Mouse (Mus musculus) A20 (cell line): ENCODE results near the gene Sema6b.
A peak's percentile ranks its signal among the peaks of the same experiment; 100 is the strongest.

Source experiments
- DNase-seq: peaks from one replicate; pipeline ENCODE4 v3.0.0-alpha.2; 2011; ENCODE audit warnings: low read depth, low spot score

Sema6b gene

GRCm38 (mm10) chr17:56146131-56146530 is 6.0 kb upstream of the Sema6b start:
- DNase-seq: no peak

GRCm38 (mm10) chr17:56144546-56144945 is 4.4 kb upstream of the Sema6b start:
- no peak for DNase-seq

GRCm38 (mm10) chr17:56141702-56142605 is 1.8 kb upstream of the Sema6b start:
- peak; percentile 48 for DNase-seq

GRCm38 (mm10) chr17:56139355-56139754 is 788 bp downstream of the Sema6b start:
- no peak for DNase-seq

GRCm38 (mm10) chr17:56137839-56138613 is 2.1 kb downstream of the Sema6b start:
- no peak for DNase-seq

- no peak for DNase-seq
These were observed 3.6 kb downstream of the Sema6b start for GRCm38 (mm10) chr17:56136558-56136957.

- DNase-seq: peak; percentile 80
These were observed 5.6 kb downstream of the Sema6b start for GRCm38 (mm10) chr17:56134463-56134971.

- no peak for DNase-seq
These were observed 6.4 kb downstream of the Sema6b start for GRCm38 (mm10) chr17:56133457-56134363.

- peak; percentile 77 for DNase-seq
These were observed 7.5 kb downstream of the Sema6b start for GRCm38 (mm10) chr17:56132661-56133060.

- DNase-seq: peak; percentile 78
These were observed 8.3 kb downstream of the Sema6b start for GRCm38 (mm10) chr17:56131814-56132213.

GRCm38 (mm10) chr17:56131136-56131535 is 9.0 kb downstream of the Sema6b start:
- DNase-seq: no peak

- no peak for DNase-seq
These were observed 11.9 kb downstream of the Sema6b start for GRCm38 (mm10) chr17:56128246-56128645.

GRCm38 (mm10) chr17:56126175-56126574 is 14.0 kb downstream of the Sema6b start:
- DNase-seq: no peak

- DNase-seq: no peak
These were observed 14.9 kb downstream of the Sema6b start for GRCm38 (mm10) chr17:56125276-56125630.

GRCm38 (mm10) chr17:56124377-56125275 is 15.5 kb downstream of the Sema6b start:
- DNase-seq: peak; percentile 49

- no peak for DNase-seq
These were observed 16.3 kb downstream of the Sema6b start for GRCm38 (mm10) chr17:56123681-56124340.

- no peak for DNase-seq
These were observed 17.0 kb downstream of the Sema6b start for GRCm38 (mm10) chr17:56123161-56123560.

GRCm38 (mm10) chr17:56121826-56122225 is 18.3 kb downstream of the Sema6b start, which contains the start of gene Lrg1:
Lrg1 (minus strand) TSS chr17:56122001.
- DNase-seq: no peak

GRCm38 (mm10) chr17:56119981-56120880 is 19.9 kb downstream of the Sema6b start:
- DNase-seq: no peak
